Mouse (Mus musculus) heart, embryonic 16.5 days (tissue): ENCODE results near the gene Gm10721. TPM values are rescaled to one million over a fixed set of nuclear protein-coding genes. Genes with fewer than 3 reads are reported as not detected.
"Not testable (repeated sequence)": the region's sequence is repeated elsewhere in the genome, so short reads cannot be mapped to it uniquely, and the experiment has no call there.

ENCODE experiments used
- ATAC-seq: fragments of 200-750 bp; cut with Nextera tagmentation; replicated peaks from 2 replicates; pipeline ENCODE4 v1.8.0; 2017; ENCODE audit warnings: moderate number of reproducible peaks; ENCODE audit not compliant: insufficient read depth, low FRiP score; ENCODE audit errors: extremely low read depth
- H3K27ac ChIP-seq: fragments of 300-500 bp; sonication (generic); 2 replicates; pipeline ENCODE4 v1.5.1; 2014; ENCODE audit warnings: mild to moderate bottlenecking, low read length, control low read depth, moderate library complexity
- H3K27me3 ChIP-seq: fragments of 300-500 bp; sonication (generic); 2 replicates; pipeline ENCODE4 v1.6.1; 2014; ENCODE audit warnings: low read length, mixed read lengths; ENCODE audit not compliant: control insufficient read depth, insufficient read depth
- H3K36me3 ChIP-seq: fragments of 300-500 bp; sonication (generic); 2 replicates; pipeline ENCODE4 v1.6.1; 2014; ENCODE audit not compliant: control insufficient read depth, insufficient read depth
- H3K4me1 ChIP-seq: fragments of 300-500 bp; sonication (generic); 2 replicates; pipeline ENCODE4 v1.6.1; 2014; ENCODE audit warnings: low read length, mixed read lengths; ENCODE audit not compliant: control insufficient read depth, insufficient read depth
- H3K4me2 ChIP-seq: fragments of 300-500 bp; sonication (generic); 2 replicates; pipeline ENCODE4 v1.6.1; 2014; ENCODE audit warnings: low read depth, mild to moderate bottlenecking, control low read depth, low read length
- H3K4me3 ChIP-seq: fragments of 300-500 bp; sonication (generic); 2 replicates; pipeline ENCODE4 v1.5.1; 2014; ENCODE audit warnings: mild to moderate bottlenecking, control low read depth, low read length
- H3K9ac ChIP-seq: fragments of 300-500 bp; sonication (generic); 2 replicates; pipeline ENCODE4 v1.6.1; 2014; ENCODE audit warnings: low read length, control low read depth
- H3K9me3 ChIP-seq: fragments of 300-500 bp; sonication (generic); replicated peaks from 2 replicates; pipeline ENCODE4 v1.6.1; 2016; ENCODE audit warnings: low read length; ENCODE audit not compliant: control insufficient read depth
- WGBS: fragments of 180-500 bp; shearing (Covaris S2); extraction: QIAGEN DNeasy Blood & Tissue Kit; methylation state at CpG from one replicate; pipeline ENCODE4 v1.1.7; 2014; 5-methylcytosine and 5-hydroxymethylcytosine counted together
- polyA plus RNA-seq: library from polyadenylated mRNA; unstranded; fragments of >200 nt; fragmentation: Nextera tagmentation; extraction: Ambion mirVana; gene quantifications from 2 replicates; pipeline ENCODE4 v1.2.1, GENCODE M21; 2015

Gm10721 gene
- 0.79 TPM in 1 of 2 replicates, not detected in the other for polyA plus RNA-seq

GRCm38 (mm10) chr9:3012733-3013279, at the start of gene Gm10721:
Gm10721 (plus strand) TSS chr9:3013140.
- H3K9me3 ChIP-seq, H3K4me3 ChIP-seq, H3K36me3 ChIP-seq, H3K9ac ChIP-seq, H3K4me1 ChIP-seq, H3K27ac ChIP-seq, H3K27me3 ChIP-seq, H3K4me2 ChIP-seq: not testable (repeated sequence)
- 0 out of 2 replicates have a peak, but pooled peaks have one; percentile 17 for ATAC-seq
- WGBS = no CpG with 5 or more reads among the region's 11 CpGs

GRCm38 (mm10) chr9:3000445-3000972, 12.4 kb upstream of the Gm10721 start, which contains the start of gene Gm10722:
Gm10722 (plus strand) TSS chr9:3000922.
- H3K4me1 ChIP-seq, H3K9ac ChIP-seq, H3K9me3 ChIP-seq, H3K4me2 ChIP-seq, H3K36me3 ChIP-seq, H3K4me3 ChIP-seq, H3K27me3 ChIP-seq, ATAC-seq, H3K27ac ChIP-seq: not testable (repeated sequence)
- WGBS = 62% methylated on average over 12 of the region's 12 CpGs

GRCm38 (mm10) chr9:3001006-3001405, 11.9 kb upstream of the Gm10721 start:
- H3K4me1 ChIP-seq, H3K9me3 ChIP-seq, H3K9ac ChIP-seq, H3K27ac ChIP-seq, H3K27me3 ChIP-seq, H3K4me2 ChIP-seq, H3K4me3 ChIP-seq, H3K36me3 ChIP-seq, ATAC-seq: not testable (repeated sequence)
- 61% methylated on average over 8 of the region's 8 CpGs for WGBS

GRCm38 (mm10) chr9:3001948-3002659, 10.8 kb upstream of the Gm10721 start:
- H3K27me3 ChIP-seq, H3K9me3 ChIP-seq, H3K4me3 ChIP-seq, H3K4me2 ChIP-seq, H3K27ac ChIP-seq, H3K9ac ChIP-seq, H3K4me1 ChIP-seq, H3K36me3 ChIP-seq: not testable (repeated sequence)
- WGBS = 55% methylated on average over 8 of the region's 11 CpGs
- ATAC-seq = peak; percentile 78

- not testable (repeated sequence) for H3K4me3 ChIP-seq, ATAC-seq, H3K36me3 ChIP-seq, H3K27ac ChIP-seq, H3K4me1 ChIP-seq, H3K9me3 ChIP-seq, H3K9ac ChIP-seq, H3K27me3 ChIP-seq, H3K4me2 ChIP-seq
- WGBS = 59% methylated on average over 6 of the region's 14 CpGs
Observed at GRCm38 (mm10) chr9:3002794-3003396, 10.0 kb upstream of the Gm10721 start, which contains the start of gene Gm11168. Gm11168 (plus strand) TSS chr9:3003346.

GRCm38 (mm10) chr9:3006179-3006578, 6.8 kb upstream of the Gm10721 start:
- not testable (repeated sequence) for H3K27me3 ChIP-seq, H3K9ac ChIP-seq, H3K4me3 ChIP-seq, H3K27ac ChIP-seq, H3K36me3 ChIP-seq, H3K4me2 ChIP-seq, H3K9me3 ChIP-seq, ATAC-seq, H3K4me1 ChIP-seq
- 79% methylated on average over 1 of the region's 5 CpGs for WGBS

GRCm38 (mm10) chr9:3006636-3007035, 6.3 kb upstream of the Gm10721 start:
- not testable (repeated sequence) for H3K9ac ChIP-seq

GRCm38 (mm10) chr9:3007272-3007671, 5.7 kb upstream of the Gm10721 start:
- WGBS = 71% methylated on average over 6 of the region's 9 CpGs
- ATAC-seq = not testable (repeated sequence)

More at GRCm38 (mm10) chr9:3006636-3007035, 6.3 kb upstream of the Gm10721 start:
- H3K36me3 ChIP-seq, H3K9me3 ChIP-seq, H3K4me2 ChIP-seq, H3K27me3 ChIP-seq, H3K4me3 ChIP-seq, H3K27ac ChIP-seq, H3K4me1 ChIP-seq: not testable (repeated sequence)
- ATAC-seq = peak; percentile 53
- 72% methylated on average over 8 of the region's 8 CpGs for WGBS

GRCm38 (mm10) chr9:3009331-3009730, 3.6 kb upstream of the Gm10721 start:
- no CpG with 5 or more reads among the region's 5 CpGs for WGBS
- not testable (repeated sequence) for H3K4me1 ChIP-seq, H3K9ac ChIP-seq, H3K27me3 ChIP-seq, H3K9me3 ChIP-seq, H3K4me3 ChIP-seq, H3K27ac ChIP-seq, H3K4me2 ChIP-seq, H3K36me3 ChIP-seq
- ATAC-seq = peak; percentile 38; the same call in 1 of the 2 replicates

More at GRCm38 (mm10) chr9:3007272-3007671, 5.7 kb upstream of the Gm10721 start:
- not testable (repeated sequence) for H3K27ac ChIP-seq, H3K4me3 ChIP-seq, H3K4me1 ChIP-seq, H3K36me3 ChIP-seq, H3K4me2 ChIP-seq, H3K9ac ChIP-seq, H3K9me3 ChIP-seq, H3K27me3 ChIP-seq
